Mouse (Mus musculus): ENCODE measurements around the gene Casp8.
"Not testable (repeated sequence)": the region's sequence is repeated elsewhere in the genome, so short reads cannot be mapped to it uniquely, and the experiment has no call there.

Gene Casp8

DNA sequence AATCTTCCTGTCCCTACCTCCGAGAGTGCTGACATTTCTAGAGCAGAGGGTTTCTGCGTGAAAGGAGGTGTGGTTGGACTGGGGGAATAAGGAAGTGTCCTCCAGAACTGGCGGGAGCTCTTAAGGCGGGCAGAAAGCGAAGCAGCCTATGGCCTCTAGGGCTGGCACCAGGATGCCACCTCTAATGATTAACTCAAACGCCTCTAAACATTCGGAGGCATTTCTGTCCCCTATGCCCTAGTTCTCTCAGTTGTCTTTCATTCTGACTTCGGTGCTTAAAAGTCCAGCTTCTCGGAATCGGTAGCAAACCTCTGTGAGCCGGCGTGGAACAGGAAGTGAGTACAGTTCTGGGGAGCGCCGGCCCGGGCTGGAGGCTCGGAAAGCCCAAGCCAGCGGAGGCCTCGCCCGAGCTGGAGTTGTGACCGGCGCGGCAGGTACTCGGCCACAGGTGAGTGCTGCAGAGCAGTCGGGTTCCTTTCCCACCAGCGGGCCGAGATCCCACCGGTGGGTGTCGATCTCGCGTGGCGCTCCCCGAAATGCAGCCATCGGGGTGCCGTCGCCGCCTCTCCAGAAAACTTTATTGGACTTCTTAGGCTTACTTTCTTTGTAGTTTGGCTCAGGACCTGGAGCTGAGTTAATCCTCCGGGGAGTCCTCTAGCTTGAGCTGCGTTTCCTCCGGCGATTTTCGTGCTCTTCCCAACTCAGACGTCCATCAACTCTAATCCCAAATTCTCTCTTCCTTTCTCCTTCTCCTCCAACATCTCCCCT is at the start of gene Casp8:
Gene Casp8 (plus strand): TSS at position 84 of the 768 bp plus-strand sequence.
- peak; percentile 65 for DNase-seq

GRCm38 (mm10) chr1:58746880-58747279 is 48.3 kb upstream of the Casp8 start:
- peak; percentile 42 for DNase-seq

DNA sequence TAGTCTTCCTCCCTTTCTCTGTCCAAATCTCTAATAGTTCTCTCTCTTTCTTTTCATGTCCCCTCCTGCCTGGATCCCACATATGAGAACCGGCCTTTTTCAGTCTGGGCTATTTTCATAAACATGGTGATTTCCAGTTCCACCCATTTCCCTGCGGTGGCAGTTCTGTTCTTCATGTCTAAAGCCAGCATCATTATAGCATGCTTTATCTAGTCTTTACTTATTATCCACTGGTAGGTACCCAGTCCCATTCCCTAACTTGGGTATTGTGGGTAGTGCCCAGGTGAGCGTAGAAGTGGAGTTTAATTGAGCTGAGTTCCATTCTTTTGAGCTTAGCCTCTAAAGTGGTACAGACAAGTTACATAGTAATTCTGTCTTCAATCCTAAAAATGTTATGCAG is 35.7 kb upstream of the Casp8 start:
- DNase-seq, result no peak

DNA sequence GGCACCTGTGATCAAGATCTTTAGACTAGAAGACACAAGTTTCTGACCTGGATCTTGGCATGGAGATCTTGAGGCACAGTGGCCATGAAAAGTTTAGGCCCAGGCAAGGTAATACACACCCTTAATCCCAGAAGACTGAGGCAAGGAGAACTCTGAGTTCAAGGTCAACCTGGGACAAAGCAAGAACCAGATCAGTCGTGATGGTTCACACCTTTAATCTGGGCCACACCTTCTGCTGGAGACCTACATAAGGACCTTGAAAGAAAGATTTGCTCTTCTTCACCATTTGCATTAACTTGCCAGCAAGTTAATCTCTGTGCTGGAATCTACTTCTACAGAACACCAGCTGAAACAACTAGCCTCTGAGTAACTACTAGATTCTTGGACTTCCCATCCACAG is 34.6 kb upstream of the Casp8 start:
- DNase-seq, result no peak

GRCm38 (mm10) chr1:58761391-58762275 is 33.5 kb upstream of the Casp8 start:
- peak; percentile 22 for DNase-seq

DNA sequence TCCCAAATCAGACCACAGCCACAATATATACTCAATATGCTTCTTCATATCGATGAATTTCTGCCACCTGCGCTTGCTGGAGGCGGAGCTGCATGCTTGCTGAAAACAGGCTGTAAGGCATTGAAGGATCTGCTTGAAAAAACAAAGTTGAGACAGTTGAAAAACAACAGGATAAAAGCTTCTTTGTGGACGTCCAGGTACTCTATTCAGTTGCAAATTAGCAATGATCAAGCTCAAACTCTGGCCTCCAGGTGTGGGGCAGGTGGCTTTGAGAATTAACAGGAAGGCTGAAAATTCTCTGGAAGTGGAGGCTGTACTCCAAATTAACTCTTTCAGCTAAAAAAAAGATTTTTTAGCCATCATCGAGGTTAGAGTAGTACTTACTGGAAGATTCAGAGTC is 32.6 kb upstream of the Casp8 start:
- DNase-seq, result no peak

DNA sequence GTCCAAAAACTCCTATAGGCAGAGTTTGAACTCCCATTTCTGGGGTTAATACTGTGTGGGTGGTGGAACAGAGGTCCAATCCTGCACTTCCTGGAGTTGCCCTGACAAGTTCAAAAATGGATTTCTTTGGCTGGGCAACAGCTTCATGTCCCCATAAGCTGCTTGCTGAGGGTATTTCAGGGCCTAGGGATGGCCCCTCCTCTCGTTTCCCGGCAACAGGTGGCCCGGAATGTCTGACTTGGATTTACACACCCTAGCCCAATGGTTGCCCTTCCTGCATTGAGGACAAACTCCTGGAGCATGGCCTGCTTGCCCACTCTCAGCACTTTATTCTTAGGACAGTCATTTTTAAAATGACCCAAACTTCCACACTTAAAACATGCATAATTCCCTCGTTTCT is 28.7 kb upstream of the Casp8 start:
- DNase-seq, result not testable (repeated sequence)

- DNase-seq, result no peak
These were observed 26.0 kb upstream of the Casp8 start for GRCm38 (mm10) chr1:58769136-58769535.

DNA sequence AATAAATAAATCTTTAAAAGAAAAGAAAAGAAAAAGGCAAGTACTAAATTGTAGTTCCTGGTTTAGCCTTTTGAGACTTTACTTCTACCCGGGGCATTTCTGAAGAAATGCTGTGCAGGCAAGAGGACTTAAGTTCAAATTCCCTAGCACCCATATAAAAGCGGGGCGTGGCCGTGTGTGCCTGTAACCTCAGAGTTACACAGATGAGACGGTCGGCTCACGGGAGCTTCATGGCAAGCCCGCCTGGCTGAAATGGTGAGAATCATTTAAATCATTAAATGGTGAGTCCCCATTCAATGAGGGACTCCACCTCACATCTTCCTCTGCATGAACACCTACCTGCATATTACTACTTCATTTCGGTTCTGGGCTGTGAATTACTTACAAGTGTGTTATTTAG is 25.5 kb upstream of the Casp8 start:
- no peak for DNase-seq

GRCm38 (mm10) chr1:58770111-58770720 is 25.0 kb upstream of the Casp8 start:
- DNase-seq, result peak; percentile 68

DNA sequence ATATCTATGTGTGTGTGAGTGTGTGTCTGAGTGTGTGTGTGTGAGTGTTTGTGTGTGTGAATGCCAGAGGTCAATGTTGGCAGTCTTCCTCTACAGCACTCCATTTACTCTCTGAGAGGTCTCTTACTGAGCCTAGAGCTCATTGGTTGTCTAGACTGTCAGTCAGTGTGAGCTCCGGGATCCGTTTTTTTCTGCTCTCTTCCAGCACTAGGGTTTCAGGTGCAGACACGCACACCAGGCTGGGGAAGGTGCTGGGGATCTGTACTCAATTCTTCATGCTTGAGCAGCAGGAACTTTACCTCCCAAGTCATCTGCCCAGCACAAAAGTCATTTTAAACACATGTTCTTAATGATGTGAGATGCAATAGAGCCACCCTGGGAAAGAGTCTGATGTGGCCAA is 23.1 kb upstream of the Casp8 start:
- no peak for DNase-seq

- DNase-seq, result no peak
These were observed 21.9 kb upstream of the Casp8 start for GRCm38 (mm10) chr1:58773280-58773679.

DNA sequence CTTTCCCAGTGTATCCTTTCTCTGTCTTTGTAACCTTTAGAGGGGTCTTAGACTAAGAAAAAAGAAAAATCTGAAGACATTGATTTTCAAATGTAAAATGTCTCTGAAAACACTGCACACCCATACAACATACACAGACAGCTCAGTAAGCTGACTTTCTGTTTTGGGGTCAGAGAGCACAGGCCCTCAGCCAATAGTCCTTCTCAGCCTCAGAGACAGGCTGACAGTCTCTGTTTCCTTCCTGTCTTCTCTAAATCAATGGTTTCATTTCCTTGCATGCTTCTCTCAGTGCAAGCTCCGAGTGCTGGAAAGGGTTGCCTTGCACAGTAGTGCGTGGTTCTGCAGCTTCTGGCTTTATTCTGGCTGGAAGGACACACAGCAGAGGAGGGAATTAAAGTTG is 21.3 kb upstream of the Casp8 start:
- no peak for DNase-seq

- DNase-seq, result no peak
These were observed 19.8 kb upstream of the Casp8 start for GRCm38 (mm10) chr1:58775361-58775760.

- DNase-seq, result no peak
These were observed 17.6 kb upstream of the Casp8 start for GRCm38 (mm10) chr1:58777583-58777982.

DNA sequence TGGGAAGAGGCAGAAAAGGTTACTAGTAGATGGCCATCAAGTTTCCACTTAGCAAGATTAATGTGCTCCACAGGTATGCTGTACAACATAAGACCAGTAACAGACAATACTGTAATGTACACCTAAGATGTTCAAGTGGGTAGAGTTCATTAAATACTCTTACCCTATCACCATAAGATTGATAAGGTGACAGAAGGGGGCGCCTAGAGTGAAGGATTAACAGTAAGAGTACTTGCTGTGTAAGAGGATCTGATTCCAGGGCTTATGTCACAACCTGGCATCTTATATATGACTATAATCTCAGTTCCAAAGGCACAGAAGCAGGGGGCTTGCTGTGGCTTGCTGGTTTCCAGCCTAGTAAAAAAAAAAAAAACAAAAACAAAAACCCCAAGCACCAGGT is 16.9 kb upstream of the Casp8 start:
- peak; percentile 25 for DNase-seq

- DNase-seq, result no peak
These were observed 8.9 kb upstream of the Casp8 start for GRCm38 (mm10) chr1:58786276-58786675.

DNA sequence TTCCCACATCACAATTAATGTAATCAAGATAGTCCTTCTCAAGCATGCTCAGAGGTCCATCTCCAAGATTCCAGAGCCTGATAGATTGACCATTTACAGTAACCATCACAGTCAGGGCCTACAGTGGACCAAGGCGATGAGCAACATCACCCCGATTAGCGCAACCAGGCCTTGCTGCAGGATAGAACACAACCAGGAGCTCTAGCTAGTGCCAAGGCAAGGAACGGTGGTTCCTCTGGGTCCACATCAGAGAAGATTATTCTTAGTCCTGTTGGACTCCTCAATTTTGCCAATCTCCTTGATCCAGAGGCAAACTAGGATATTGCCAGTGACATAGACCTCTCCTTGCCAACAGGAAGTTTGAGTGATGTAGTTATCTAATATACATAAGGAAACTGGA is 6.8 kb upstream of the Casp8 start:
- DNase-seq, result no peak

- DNase-seq, result no peak
These were observed 469 bp upstream of the Casp8 start for GRCm38 (mm10) chr1:58794705-58795104.

- no peak for DNase-seq
These were observed 837 bp downstream of the Casp8 start for GRCm38 (mm10) chr1:58796059-58796363.

GRCm38 (mm10) chr1:58796853-58797252 is 1.7 kb downstream of the Casp8 start:
- DNase-seq, result no peak

- no peak for DNase-seq
These were observed 2.2 kb downstream of the Casp8 start for GRCm38 (mm10) chr1:58797370-58797769.

- no peak for DNase-seq
These were observed 3.7 kb downstream of the Casp8 start for GRCm38 (mm10) chr1:58798911-58799310.

DNA sequence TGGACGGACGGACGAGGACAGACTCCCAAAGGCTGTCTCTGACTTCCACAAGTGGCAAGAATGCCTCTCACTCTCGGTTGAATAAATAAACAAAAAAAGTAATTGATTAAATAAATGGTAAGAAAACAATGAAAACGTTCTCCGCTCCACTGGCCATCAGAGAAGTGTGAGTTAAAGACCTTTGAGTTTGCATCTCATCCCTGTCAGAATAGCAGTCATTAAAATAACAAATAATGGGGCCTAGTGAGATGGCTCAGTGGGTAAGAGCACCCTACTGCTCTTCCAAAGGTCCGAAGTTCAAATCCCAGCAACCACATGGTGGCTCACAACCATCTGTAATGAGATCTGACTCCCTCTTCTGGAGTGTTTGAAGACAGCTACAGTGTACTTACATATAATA is 5.5 kb downstream of the Casp8 start:
- not testable (repeated sequence) for DNase-seq
